Mouse (Mus musculus) bone marrow, adult 2 months (tissue): ENCODE results near the gene Kcnn1. TPM values are rescaled to one million over a fixed set of nuclear protein-coding genes. Genes with fewer than 3 reads are reported as not detected.

Source experiments
- H3K27ac ChIP-seq: fragments of 200-500 bp; 2 replicates; pipeline ENCODE4 v1.5.1; 2012; ENCODE audit warnings: low read depth, mild to moderate bottlenecking, control low read depth, inconsistent platforms, low read length; ENCODE audit not compliant: control insufficient read depth, poor library complexity, insufficient read depth
- H3K4me1 ChIP-seq: fragments of 200-500 bp; 2 replicates; pipeline ENCODE4 v1.6.1; 2011; ENCODE audit warnings: low read length; ENCODE audit not compliant: control insufficient read depth, insufficient read depth
- H3K4me3 ChIP-seq: fragments of 200-500 bp; replicated peaks from 2 replicates; pipeline ENCODE3; 2011; ENCODE audit warnings: mild to moderate bottlenecking, low read depth, low read length, control low read depth; ENCODE audit not compliant: control insufficient read depth
- CTCF ChIP-seq: fragments of 200-500 bp; IDR thresholded peaks from 2 replicates; pipeline ENCODE4 v1.5.1; 2011; ENCODE audit warnings: low read length, control low read depth; ENCODE audit not compliant: control insufficient read depth, insufficient read depth
- POLR2A ChIP-seq: fragments of 200-500 bp; IDR thresholded peaks from 2 replicates; pipeline ENCODE4 v1.6.1; 2011; ENCODE audit warnings: low read depth, mild to moderate bottlenecking, control low read depth, low read length, borderline replicate concordance; ENCODE audit not compliant: control insufficient read depth
- WGBS: fragments of 180-500 bp; shearing (Covaris S2); methylation state at CpG from one replicate; pipeline ENCODE4 v1.1.7; 2018; 5-methylcytosine and 5-hydroxymethylcytosine counted together
- polyA plus RNA-seq: library from polyadenylated mRNA; stranded (reverse); fragments of >200 nt; gene quantifications from 2 replicates; pipeline ENCODE4 v1.2.4, GENCODE M21; 2011; ENCODE audit warnings: low replicate concordance; ENCODE audit not compliant: missing spikeins, insufficient read depth, insufficient read length

The Kcnn1 gene
- polyA plus RNA-seq, 1 experiment: not detected

GRCm38 (mm10) chr8:70801156-70801555 lies 61.9 kb downstream of the Kcnn1 start:
- WGBS: 19% methylated on average over 15 of the region's 15 CpGs
- TF ChIP-seq POLR2A (no peak), CTCF (no peak)
- Histone ChIP-seq H3K27ac (no peak overlapping the region), H3K4me1 (peaks cover 3% of the 10 kb centered on the region; the same call in 1 of the 2 replicates), H3K4me3 (no peak overlapping the region)

GRCm38 (mm10) chr8:70800648-70801047 lies 62.4 kb downstream of the Kcnn1 start:
- H3K27ac ChIP-seq: no peak overlapping the region
- H3K4me3 ChIP-seq: no peak overlapping the region
- TF ChIP-seq POLR2A (no peak), CTCF (no peak)
- H3K4me1 ChIP-seq: peaks cover 3% of the 10 kb centered on the region; the same call in 1 of the 2 replicates
- 44% methylated on average over 10 of the region's 10 CpGs for whole genome bisulfite sequencing

- H3K4me3 ChIP-seq: no peak overlapping the region
- no peak overlapping the region for H3K27ac ChIP-seq
- WGBS: 34% methylated on average over 15 of the region's 15 CpGs
- H3K4me1 ChIP-seq: peaks cover 3% of the 10 kb centered on the region; the same call in 1 of the 2 replicates
- TF ChIP-seq POLR2A: no peak
- no peak for TF ChIP-seq CTCF
These were observed 64.8 kb downstream of the Kcnn1 start for GRCm38 (mm10) chr8:70798281-70798680.

GRCm38 (mm10) chr8:70797081-70798070 lies 65.7 kb downstream of the Kcnn1 start:
- TF ChIP-seq CTCF (no peak), POLR2A (no peak)
- WGBS: under 1% methylated on average over 57 of the region's 57 CpGs
- peak overlapping the region; percentile 58 for H3K4me3 ChIP-seq
- H3K4me1 ChIP-seq: peaks cover 9% of the 10 kb centered on the region
- H3K27ac ChIP-seq: no peak overlapping the region

GRCm38 (mm10) chr8:70796403-70797080 lies 66.5 kb downstream of the Kcnn1 start:
- Histone ChIP-seq H3K4me3 (no peak overlapping the region), H3K27ac (no peak overlapping the region), H3K4me1 (peaks cover 8% of the 10 kb centered on the region)
- WGBS: 11% methylated on average over 54 of the region's 54 CpGs
- TF ChIP-seq CTCF (no peak), POLR2A (no peak)

- Histone ChIP-seq H3K4me1 (peaks cover 8% of the 10 kb centered on the region), H3K27ac (no peak overlapping the region), H3K4me3 (no peak overlapping the region)
- no peak; the same call in 1 of the 2 replicates for TF ChIP-seq CTCF
- no peak for TF ChIP-seq POLR2A
- 91% methylated on average over 2 of the region's 2 CpGs for WGBS
These were observed 67.7 kb downstream of the Kcnn1 start for GRCm38 (mm10) chr8:70795370-70795769.

- TF ChIP-seq CTCF (no peak), POLR2A (no peak)
- Histone ChIP-seq H3K4me3 (no peak overlapping the region), H3K4me1 (peaks cover 8% of the 10 kb centered on the region), H3K27ac (no peak overlapping the region)
- 91% methylated on average over 2 of the region's 2 CpGs for WGBS
These were observed 68.8 kb downstream of the Kcnn1 start for GRCm38 (mm10) chr8:70794215-70794614.

- Histone ChIP-seq H3K27ac (peak overlapping the region; percentile 78), H3K4me3 (peak overlapping the region; percentile 82), H3K4me1 (peaks cover 7% of the 10 kb centered on the region)
- TF ChIP-seq CTCF: no peak
- peak; percentile 35; the same call in 1 of the 2 replicates for TF ChIP-seq POLR2A
- WGBS: 3% methylated on average over 20 of the region's 20 CpGs
These were observed 70.4 kb downstream of the Kcnn1 start for GRCm38 (mm10) chr8:70792700-70793099.

Other genes with a start within 250 kb of the Kcnn1 start
- gene Lrrc25, start 247.1 kb downstream of the Kcnn1 start, polyA plus RNA-seq: 3.4 and 18.8 TPM in 2 replicates
- 3.1 TPM in 1 of 2 replicates, not detected in the other for gene Gdf15, start 230.8 kb downstream of the Kcnn1 start, polyA plus RNA-seq
- gene Pgpep1, start 202.9 kb downstream of the Kcnn1 start, polyA plus RNA-seq: 4.3 and 21.1 TPM in 2 replicates
- 69.2 and 119 TPM in 2 replicates for gene Lsm4, start 190.0 kb downstream of the Kcnn1 start, polyA plus RNA-seq
- 48.1 and 58.0 TPM in 2 replicates for gene Jund, start 164.3 kb downstream of the Kcnn1 start, polyA plus RNA-seq
- 0.29 TPM in 1 of 2 replicates, not detected in the other for gene Iqcn, start 159.8 kb downstream of the Kcnn1 start, polyA plus RNA-seq
- not detected in 2 replicates for gene Gm3336, start 144.7 kb downstream of the Kcnn1 start, polyA plus RNA-seq
- gene Pde4c, start 139.5 kb downstream of the Kcnn1 start, polyA plus RNA-seq: 2.7 and 3.2 TPM in 2 replicates
- 9.7 and 13.3 TPM in 2 replicates for gene Rab3a, start 108.6 kb downstream of the Kcnn1 start, polyA plus RNA-seq
- gene Mpv17l2, start 102.3 kb downstream of the Kcnn1 start, polyA plus RNA-seq: 15.1 and 28.2 TPM in 2 replicates
- 12.8 and 19.5 TPM in 2 replicates for gene Pik3r2, start 86.5 kb downstream of the Kcnn1 start, polyA plus RNA-seq
- gene Mast3, start 58.2 kb downstream of the Kcnn1 start, polyA plus RNA-seq: 20.5 and 70.7 TPM in 2 replicates
- 0.36 and 1.9 TPM in 2 replicates for gene Il12rb1, start 54.8 kb downstream of the Kcnn1 start, polyA plus RNA-seq
- gene Arrdc2, start 23.5 kb downstream of the Kcnn1 start, polyA plus RNA-seq: 19.1 and 44.8 TPM in 2 replicates
- 27.6 and 41.7 TPM in 2 replicates for gene Ccdc124, start 10.7 kb upstream of the Kcnn1 start, polyA plus RNA-seq
- gene Slc5a5, start 29.5 kb upstream of the Kcnn1 start, polyA plus RNA-seq: not detected in 2 replicates
- gene Rpl18a, start 34.2 kb upstream of the Kcnn1 start, polyA plus RNA-seq: 1,290 and 1,544 TPM in 2 replicates
- gene Map1s, start 42.7 kb upstream of the Kcnn1 start, polyA plus RNA-seq: 8.9 and 18.9 TPM in 2 replicates